Mouse (Mus musculus) hindbrain, embryonic 11.5 days (tissue): ENCODE data around the gene Cyb5d1. TPM values are rescaled to one million over a fixed set of nuclear protein-coding genes. Genes with fewer than 3 reads are reported as not detected.
A peak's percentile ranks its signal among the peaks of the same experiment; 100 is the strongest.

Source experiments
- ATAC-seq: fragments of 200-750 bp; cut with Nextera tagmentation; 2 replicates; pipeline ENCODE4 v1.8.0; 2017; ENCODE audit warnings: mild to moderate bottlenecking, moderate TSS enrichment, moderate library complexity; ENCODE audit not compliant: low FRiP score
- DNase-seq: peaks from one replicate; pipeline ENCODE4 v3.0.0-alpha.2; 2015; ENCODE audit warnings: low spot score
- H3K27ac ChIP-seq: fragments of 300-500 bp; sonication (generic); 2 replicates; pipeline ENCODE4 v1.5.1; 2014; ENCODE audit warnings: mild to moderate bottlenecking, low read depth, low read length
- H3K27me3 ChIP-seq: fragments of 300-500 bp; sonication (generic); 2 replicates; pipeline ENCODE4 v1.6.1; 2014; ENCODE audit warnings: mild to moderate bottlenecking, low read length, moderate library complexity, mixed read lengths; ENCODE audit not compliant: control insufficient read depth, insufficient read depth
- H3K36me3 ChIP-seq: fragments of 300-500 bp; sonication (generic); 2 replicates; pipeline ENCODE4 v1.6.1; 2014; ENCODE audit warnings: mild to moderate bottlenecking, low read length, moderate library complexity, mixed read lengths; ENCODE audit not compliant: control insufficient read depth, insufficient read depth
- H3K4me1 ChIP-seq: fragments of 300-500 bp; sonication (generic); replicated peaks from 2 replicates; pipeline ENCODE4 v1.6.1; 2014; ENCODE audit warnings: low read length, mixed read lengths; ENCODE audit not compliant: control insufficient read depth, insufficient read depth
- H3K4me2 ChIP-seq: fragments of 300-500 bp; sonication (generic); replicated peaks from 2 replicates; pipeline ENCODE4 v1.6.1; 2014; ENCODE audit warnings: mild to moderate bottlenecking, low read depth, low read length
- H3K4me3 ChIP-seq: fragments of 300-500 bp; sonication (generic); 2 replicates; pipeline ENCODE4 v1.5.1; 2014; ENCODE audit warnings: low read depth, low read length
- H3K9ac ChIP-seq: fragments of 300-500 bp; sonication (generic); 2 replicates; pipeline ENCODE4 v1.6.1; 2014; ENCODE audit warnings: low read depth, low read length
- H3K9me3 ChIP-seq: fragments of 300-500 bp; sonication (generic); 2 replicates; pipeline ENCODE4 v1.6.1; 2016; ENCODE audit warnings: low read length; ENCODE audit not compliant: control insufficient read depth
- WGBS: fragments of 180-500 bp; shearing (Covaris S2); extraction: QIAGEN DNeasy Blood & Tissue Kit; methylation state at CpG from one replicate; pipeline ENCODE4 v1.1.7; 2014; 5-methylcytosine and 5-hydroxymethylcytosine counted together
- polyA plus RNA-seq: library from polyadenylated mRNA; unstranded; fragments of >200 nt; fragmentation: Nextera tagmentation; extraction: Ambion mirVana; gene quantifications from 2 replicates; pipeline ENCODE4 v1.2.1, GENCODE M21; 2014

Gene Cyb5d1
- polyA plus RNA-seq, 1 experiment from 2014 or later, result 32.7 TPM

GRCm38 (mm10) chr11:69417449-69418384, 22.3 kb upstream of the Cyb5d1 start:
- peak; percentile 94 for DNase-seq
- peaks cover 17% of the 10 kb centered on the region for H3K27me3 ChIP-seq
- no peaks in the 10 kb centered on the region for H3K36me3 ChIP-seq
- H3K4me2 ChIP-seq, result peak overlapping the region; percentile 99
- no peaks in the 10 kb centered on the region for H3K9me3 ChIP-seq
- peaks cover 17% of the 10 kb centered on the region for H3K4me1 ChIP-seq
- peak overlapping the region; percentile 100 for H3K27ac ChIP-seq
- H3K4me3 ChIP-seq, result peak overlapping the region; percentile 80
- under 1% methylated on average over 39 of the region's 39 CpGs for WGBS
- peak overlapping the region; percentile 67 for H3K9ac ChIP-seq
- peak; percentile 57 for ATAC-seq

- ATAC-seq (no peak), DNase-seq (no peak)
- Histone ChIP-seq H3K36me3 (no peaks in the 10 kb centered on the region), H3K9ac (peak overlapping the region; percentile 4; the same call in 1 of the 2 replicates), H3K4me3 (peak overlapping the region; percentile 80), H3K4me1 (peaks cover 25% of the 10 kb centered on the region), H3K27ac (peak overlapping the region; percentile 100), H3K27me3 (peaks cover 11% of the 10 kb centered on the region), H3K9me3 (no peaks in the 10 kb centered on the region), H3K4me2 (peak overlapping the region; percentile 99)
- 1% methylated on average over 8 of the region's 8 CpGs for WGBS
These were observed 21.6 kb upstream of the Cyb5d1 start for GRCm38 (mm10) chr11:69416921-69417448.

GRCm38 (mm10) chr11:69416509-69416908, 21.1 kb upstream of the Cyb5d1 start:
- H3K27me3 ChIP-seq, result peaks cover 8% of the 10 kb centered on the region
- peak overlapping the region; percentile 80 for H3K4me3 ChIP-seq
- DNase-seq (peak; percentile 8), ATAC-seq (no peak)
- H3K4me2 ChIP-seq, result peak overlapping the region; percentile 99
- peaks cover 27% of the 10 kb centered on the region for H3K4me1 ChIP-seq
- peak overlapping the region; percentile 4 for H3K9ac ChIP-seq
- H3K36me3 ChIP-seq, result no peaks in the 10 kb centered on the region
- WGBS, result under 1% methylated on average over 4 of the region's 4 CpGs
- peak overlapping the region; percentile 100 for H3K27ac ChIP-seq
- no peaks in the 10 kb centered on the region for H3K9me3 ChIP-seq

- H3K27ac ChIP-seq, result peak overlapping the region; percentile 100
- H3K4me1 ChIP-seq, result peaks cover 27% of the 10 kb centered on the region
- no peaks in the 10 kb centered on the region for H3K36me3 ChIP-seq
- ATAC-seq (no peak), DNase-seq (peak; percentile 82)
- H3K4me2 ChIP-seq, result peak overlapping the region; percentile 99
- peak overlapping the region; percentile 80 for H3K4me3 ChIP-seq
- WGBS, result under 1% methylated on average over 15 of the region's 25 CpGs
- H3K9me3 ChIP-seq, result no peaks in the 10 kb centered on the region
- peak overlapping the region; percentile 99 for H3K9ac ChIP-seq
- H3K27me3 ChIP-seq, result peaks cover 2% of the 10 kb centered on the region
These were observed 20.4 kb upstream of the Cyb5d1 start for GRCm38 (mm10) chr11:69415668-69416451.

- no peak for ATAC-seq
- DNase-seq, result peak; percentile 64
These were observed 19.9 kb upstream of the Cyb5d1 start for GRCm38 (mm10) chr11:69415327-69415667.

GRCm38 (mm10) chr11:69414421-69415326, 19.2 kb upstream of the Cyb5d1 start:
- WGBS, result 4% methylated on average over 4 of the region's 4 CpGs
- no peaks in the 10 kb centered on the region for H3K9me3 ChIP-seq
- DNase-seq (peak; percentile 39), ATAC-seq (no peak)
- H3K27me3 ChIP-seq, result no peaks in the 10 kb centered on the region
- H3K9ac ChIP-seq, result peak overlapping the region; percentile 99
- peak overlapping the region; percentile 80 for H3K4me3 ChIP-seq
- H3K27ac ChIP-seq, result peak overlapping the region; percentile 100
- H3K4me2 ChIP-seq, result peak overlapping the region; percentile 99
- H3K4me1 ChIP-seq, result peaks cover 23% of the 10 kb centered on the region
- H3K36me3 ChIP-seq, result no peaks in the 10 kb centered on the region

More at GRCm38 (mm10) chr11:69415327-69415667, 19.9 kb upstream of the Cyb5d1 start:
- 0% methylated on average over 3 of the region's 3 CpGs for WGBS
- H3K4me3 ChIP-seq, result peak overlapping the region; percentile 80
- H3K36me3 ChIP-seq, result no peaks in the 10 kb centered on the region
- no peaks in the 10 kb centered on the region for H3K9me3 ChIP-seq
- peak overlapping the region; percentile 99 for H3K9ac ChIP-seq
- peaks cover 23% of the 10 kb centered on the region for H3K4me1 ChIP-seq
- no peaks in the 10 kb centered on the region for H3K27me3 ChIP-seq
- peak overlapping the region; percentile 99 for H3K4me2 ChIP-seq
- peak overlapping the region; percentile 100 for H3K27ac ChIP-seq

GRCm38 (mm10) chr11:69413221-69414181, 18.1 kb upstream of the Cyb5d1 start, which contains the start of gene Kdm6b:
TSS of gene Kdm6b (minus strand) at chr11:69413675.
- H3K27me3 ChIP-seq, result no peaks in the 10 kb centered on the region
- H3K4me2 ChIP-seq, result peak within 1 kb of the TSS; percentile 99
- H3K9ac ChIP-seq, result peak within 1 kb of the TSS; percentile 99
- peak within 1 kb of the TSS; percentile 100 for H3K27ac ChIP-seq
- WGBS, result 39% methylated on average over 12 of the region's 12 CpGs
- ATAC-seq, result no peak
- no peaks in the 10 kb centered on the region for H3K9me3 ChIP-seq
- no peaks in the 10 kb centered on the region for H3K36me3 ChIP-seq
- DNase-seq, result peak; percentile 69
- H3K4me3 ChIP-seq, result peak within 1 kb of the TSS; percentile 80
- peaks cover 23% of the 10 kb centered on the region for H3K4me1 ChIP-seq
